Mouse (Mus musculus): ENCODE data around the gene Plce1.
A peak's percentile ranks its signal among the peaks of the same experiment; 100 is the strongest.
"Not testable (repeated sequence)": the region's sequence is repeated elsewhere in the genome, so short reads cannot be mapped to it uniquely, and the experiment has no call there.

Plce1 gene

GRCm38 (mm10) chr19:38498233-38498632 is 17.3 kb downstream of the Plce1 start:
- DNase-seq, result no peak

GRCm38 (mm10) chr19:38504597-38504996 is 23.7 kb downstream of the Plce1 start:
- DNase-seq, result no peak

- DNase-seq, result no peak
These were observed 25.2 kb downstream of the Plce1 start for GRCm38 (mm10) chr19:38506131-38506530.

DNA sequence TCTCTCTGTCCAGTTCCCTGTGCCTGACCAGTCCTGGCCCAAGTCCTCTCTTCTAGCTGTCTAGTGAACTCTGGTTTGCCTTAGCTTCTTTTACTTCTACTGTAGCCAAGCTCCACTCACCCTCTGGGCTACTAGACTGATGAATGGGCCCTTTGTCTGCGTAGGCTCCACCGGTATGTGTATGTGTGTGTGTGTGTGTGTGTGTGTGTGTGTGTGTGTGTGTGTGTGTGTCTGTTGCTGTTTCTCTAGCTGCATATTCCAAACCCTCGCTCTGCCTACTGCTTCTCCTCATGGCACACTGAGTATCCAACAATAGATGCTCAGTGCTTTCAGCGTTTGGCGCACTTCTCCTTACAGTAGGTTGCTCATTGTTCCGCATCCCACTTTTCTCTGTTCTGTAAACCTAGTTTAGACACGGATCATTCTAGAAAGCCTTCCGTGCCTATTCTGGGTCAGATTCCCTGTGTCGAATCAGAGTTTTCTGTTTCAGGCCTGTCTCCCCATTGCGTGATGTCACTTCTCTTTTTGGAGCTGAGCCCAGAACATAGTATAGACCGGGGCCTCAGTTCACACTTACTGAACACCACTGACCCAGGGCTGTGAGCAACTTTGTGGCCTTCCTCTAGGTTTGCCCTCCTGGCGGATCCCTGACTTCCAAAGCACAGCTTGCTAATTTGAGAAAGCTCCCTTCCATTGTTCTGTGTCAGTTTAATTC is 26.5 kb downstream of the Plce1 start:
- no peak for DNase-seq

- no peak for DNase-seq
These were observed 27.2 kb downstream of the Plce1 start for GRCm38 (mm10) chr19:38507966-38508625.

DNA sequence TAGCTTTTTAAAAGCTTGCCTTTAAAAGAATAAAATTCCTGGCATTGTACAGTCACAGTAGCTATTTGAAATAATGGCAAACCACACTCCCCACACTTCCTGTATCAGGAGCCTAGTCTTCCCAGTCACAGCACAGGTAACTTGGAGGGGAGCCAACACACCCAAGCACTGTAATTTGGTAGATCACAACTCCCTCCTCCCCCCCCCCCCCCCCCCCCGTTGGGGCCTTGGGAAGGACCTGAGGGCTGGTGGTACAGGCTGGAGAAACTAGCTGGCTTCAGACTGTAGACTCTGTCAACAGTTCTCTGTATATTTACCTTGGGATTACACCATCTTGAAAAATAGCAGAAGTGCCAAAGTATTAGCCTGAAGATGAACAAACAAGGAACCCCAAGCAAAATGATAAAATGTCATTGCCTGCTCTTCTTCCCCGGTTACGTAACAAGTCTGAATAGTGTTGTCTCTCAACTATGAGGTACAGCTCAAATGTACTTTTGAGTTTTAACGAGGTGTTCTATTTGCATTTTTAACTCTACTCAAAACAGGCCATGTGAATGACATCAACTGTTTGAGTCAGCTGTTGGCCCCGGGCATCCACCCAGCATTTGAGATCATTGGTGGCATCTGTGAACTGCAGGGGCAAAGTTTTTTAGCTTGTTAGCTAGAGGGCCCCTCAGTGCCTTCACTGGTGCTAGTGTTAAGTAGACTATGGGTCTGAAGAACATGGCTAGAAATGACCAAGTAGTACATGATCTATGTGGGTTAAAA is 33.7 kb downstream of the Plce1 start:
- DNase-seq, result no peak

DNA sequence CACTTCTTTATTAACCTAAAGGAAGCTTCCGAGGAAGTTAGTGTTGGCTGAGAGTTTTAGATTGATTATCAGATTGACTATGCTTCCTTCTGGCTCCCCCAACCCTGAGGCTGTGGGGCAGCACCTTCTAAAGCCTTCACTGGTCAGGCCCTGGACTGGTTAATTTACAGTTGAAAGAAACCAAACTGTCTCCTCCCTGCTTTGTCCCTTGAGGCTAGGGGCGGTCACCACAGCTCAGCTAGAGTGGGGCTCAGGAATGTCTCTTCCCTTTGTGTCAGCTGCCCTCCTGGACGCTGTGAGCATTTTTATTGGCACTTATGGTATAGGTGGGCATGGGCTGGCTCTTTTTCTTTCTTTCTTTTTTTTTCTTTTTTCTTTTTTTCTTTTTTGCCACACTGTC is 45.9 kb downstream of the Plce1 start:
- DNase-seq, result no peak

DNA sequence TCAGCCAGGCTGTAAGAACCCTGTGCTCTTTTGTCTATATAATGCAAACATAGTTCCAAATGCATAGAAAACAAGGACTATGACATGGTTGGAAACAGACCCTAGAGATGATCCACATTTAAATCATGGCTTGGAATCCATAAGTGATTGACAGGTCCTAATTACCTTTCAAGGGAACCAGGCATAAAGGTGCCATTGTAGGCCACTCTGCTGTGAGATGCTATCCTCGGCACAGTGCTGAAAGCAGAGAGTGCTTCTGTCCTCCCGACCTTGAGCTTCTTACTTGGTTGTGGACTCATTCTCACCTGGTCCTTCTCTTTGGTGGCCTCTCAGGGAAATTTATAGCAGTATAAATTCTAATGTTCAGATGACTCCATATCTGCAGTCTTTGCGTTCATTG is 46.6 kb downstream of the Plce1 start:
- DNase-seq, result no peak

GRCm38 (mm10) chr19:38533230-38533629 is 52.3 kb downstream of the Plce1 start:
- no peak for DNase-seq

GRCm38 (mm10) chr19:38539338-38539737 is 58.4 kb downstream of the Plce1 start:
- no peak for DNase-seq

DNA sequence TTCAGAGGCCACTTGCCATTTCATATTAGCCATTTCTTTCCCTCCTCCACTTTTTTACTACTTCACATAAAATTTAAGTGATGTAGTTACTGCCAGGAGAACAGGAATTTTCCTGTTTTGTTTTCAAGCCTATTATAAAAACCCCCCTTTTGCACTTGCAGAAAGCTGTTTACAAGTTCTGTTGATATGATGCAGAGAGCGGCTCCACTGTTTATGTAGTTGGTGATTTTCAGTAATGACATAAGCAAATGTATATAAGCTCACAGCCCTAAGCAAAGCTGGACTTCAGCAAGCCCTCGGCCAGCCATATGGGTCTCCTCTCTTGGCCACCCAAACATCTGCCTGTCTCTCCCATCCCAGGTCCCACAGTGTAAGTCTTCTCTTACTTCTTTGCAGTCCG is 59.6 kb downstream of the Plce1 start:
- DNase-seq, result no peak

- no peak for DNase-seq
These were observed 68.7 kb downstream of the Plce1 start for GRCm38 (mm10) chr19:38549487-38550058.

DNA sequence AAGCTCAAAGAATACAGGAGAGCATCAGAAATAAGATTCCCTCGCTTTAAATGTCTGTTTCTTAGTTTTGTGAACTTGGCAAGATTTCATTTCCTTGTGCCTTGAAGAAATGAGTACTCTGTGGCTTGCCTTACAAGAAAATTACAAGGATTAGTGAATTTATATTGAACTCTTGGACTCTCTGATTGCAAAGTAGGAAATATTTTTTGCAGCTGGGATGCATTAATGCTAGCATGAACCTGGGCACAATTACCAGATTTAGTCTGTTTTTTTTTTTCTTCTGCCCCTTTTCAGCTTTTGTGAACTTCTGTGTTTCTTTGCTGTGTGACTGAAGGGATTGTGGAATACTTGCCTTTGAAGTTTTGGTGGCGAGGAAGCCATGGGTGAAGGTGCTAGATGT is 72.6 kb downstream of the Plce1 start:
- DNase-seq, result no peak

DNA sequence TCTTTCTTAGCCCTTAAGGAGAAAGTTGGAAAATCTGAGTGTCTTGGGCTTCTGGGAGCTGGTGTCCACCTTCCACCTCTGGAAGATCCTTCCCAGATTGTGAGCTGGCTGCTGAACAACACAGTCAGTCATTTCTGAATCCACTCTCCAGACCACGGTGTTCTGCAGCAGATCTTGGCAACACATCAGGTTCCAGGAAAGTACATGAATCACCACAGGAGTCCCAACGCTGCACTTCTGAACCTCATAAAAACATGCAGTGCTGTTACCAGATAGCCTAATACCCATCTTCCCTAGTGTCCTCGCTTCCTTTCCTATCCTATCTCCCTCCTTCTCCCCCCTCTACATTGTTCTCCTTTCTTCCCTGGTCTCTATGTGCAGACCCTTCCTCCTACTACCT is 74.5 kb downstream of the Plce1 start:
- DNase-seq, result no peak

DNA sequence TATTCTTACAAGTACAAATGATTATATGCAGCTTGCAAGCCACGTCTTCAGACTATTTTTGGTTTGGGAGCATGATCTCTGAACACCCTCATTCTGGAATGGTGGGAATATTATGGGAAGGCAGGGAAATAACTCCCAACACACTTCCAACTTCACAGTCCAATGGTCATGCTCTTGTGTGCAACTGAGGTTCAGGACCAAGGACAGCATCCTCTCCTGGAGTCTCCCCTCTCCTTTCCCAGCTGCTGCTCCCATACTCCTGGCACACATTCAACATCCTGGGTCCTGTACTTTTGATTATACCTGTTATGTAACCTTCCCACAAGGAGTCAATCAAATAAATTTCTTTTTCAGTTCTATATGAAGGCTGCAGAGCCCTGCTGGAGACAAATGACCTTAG is 77.9 kb downstream of the Plce1 start:
- no peak for DNase-seq

GRCm38 (mm10) chr19:38561887-38562286 is 81.0 kb downstream of the Plce1 start:
- not testable (repeated sequence) for DNase-seq

- DNase-seq, result no peak
These were observed 85.2 kb downstream of the Plce1 start for GRCm38 (mm10) chr19:38566156-38566555.

DNA sequence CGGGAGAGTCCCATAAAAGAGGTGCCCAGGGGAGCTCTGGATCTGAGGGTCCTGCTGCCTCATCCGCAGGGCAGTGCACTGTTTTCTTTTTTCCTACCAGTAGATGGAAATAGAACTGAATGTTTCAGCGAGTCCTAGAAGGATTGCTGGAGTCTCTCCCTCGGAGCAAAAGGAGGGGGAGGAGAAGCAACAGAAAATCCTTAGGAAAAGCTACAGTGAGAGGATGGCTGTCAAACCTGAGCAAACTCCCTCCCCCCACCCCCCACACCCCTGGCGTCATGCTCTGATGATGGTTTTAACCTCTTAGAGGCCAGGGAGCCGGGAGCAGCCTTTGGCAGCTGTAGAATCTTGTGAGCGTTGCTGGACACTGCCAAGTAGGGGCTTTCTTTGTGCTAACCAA is 85.8 kb downstream of the Plce1 start:
- peak in 1 of 2 experiments; percentile 14 for DNase-seq

- no peak for DNase-seq
These were observed 86.4 kb downstream of the Plce1 start for GRCm38 (mm10) chr19:38567331-38567730.

GRCm38 (mm10) chr19:38578554-38579146 is 97.7 kb downstream of the Plce1 start:
- DNase-seq, result no peak

DNA sequence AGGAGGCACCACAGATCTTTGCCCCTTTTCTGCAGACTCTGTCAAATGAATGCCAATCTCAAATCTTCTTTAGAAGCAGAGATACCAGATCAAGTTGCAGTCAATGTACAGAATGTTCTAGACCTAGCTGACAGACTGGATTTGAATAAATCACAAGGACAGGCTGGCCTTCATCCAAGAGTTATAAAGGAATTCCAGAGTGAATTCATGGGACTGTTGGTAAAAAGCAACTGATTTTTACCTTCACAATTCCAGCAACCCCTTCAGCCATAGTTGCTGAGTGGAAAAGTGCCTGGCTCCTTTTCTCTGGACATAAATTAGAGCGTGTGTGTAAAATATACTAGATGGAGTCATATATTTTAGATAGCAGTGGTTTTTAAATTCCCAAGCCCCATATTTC is 102.0 kb downstream of the Plce1 start:
- DNase-seq, result no peak

DNA sequence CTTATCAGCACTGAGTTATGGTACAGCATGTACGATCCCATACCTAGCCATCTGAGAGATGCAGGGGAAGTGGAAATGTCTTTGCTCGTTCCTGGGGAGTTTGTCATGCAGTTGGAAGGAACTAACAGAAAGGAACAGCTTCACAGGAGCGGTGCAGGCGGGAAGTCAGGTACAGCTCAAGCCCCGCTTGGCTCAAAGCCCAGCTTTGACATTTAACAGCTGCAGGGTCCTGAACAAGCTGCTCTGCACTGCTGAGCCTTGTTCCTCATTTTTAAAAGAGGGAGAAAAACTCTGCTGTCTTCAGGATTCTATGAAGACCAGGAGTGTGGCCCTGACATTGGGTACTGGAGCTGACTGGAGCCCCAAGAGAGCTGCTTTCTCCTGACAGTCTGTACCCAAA is 106.7 kb downstream of the Plce1 start:
- DNase-seq, result peak; percentile 27 to 45

GRCm38 (mm10) chr19:38589466-38589865 is 108.6 kb downstream of the Plce1 start:
- DNase-seq, result no peak
